Mouse (Mus musculus) stomach, adult 2 months (tissue): ENCODE data around the gene Srm. TPM values are rescaled to one million over a fixed set of nuclear protein-coding genes. Genes with fewer than 3 reads are reported as not detected.

Experiments
- polyA plus RNA-seq: library from polyadenylated mRNA; depleted of rRNA; stranded (reverse); fragments of >200 nt; gene quantifications from 2 replicates; pipeline ENCODE4 v1.2.3, GENCODE M21; 2012; rRNA removed

The Srm gene
- 40.2 and 62.2 TPM in 2 replicates for polyA plus RNA-seq

DNA sequence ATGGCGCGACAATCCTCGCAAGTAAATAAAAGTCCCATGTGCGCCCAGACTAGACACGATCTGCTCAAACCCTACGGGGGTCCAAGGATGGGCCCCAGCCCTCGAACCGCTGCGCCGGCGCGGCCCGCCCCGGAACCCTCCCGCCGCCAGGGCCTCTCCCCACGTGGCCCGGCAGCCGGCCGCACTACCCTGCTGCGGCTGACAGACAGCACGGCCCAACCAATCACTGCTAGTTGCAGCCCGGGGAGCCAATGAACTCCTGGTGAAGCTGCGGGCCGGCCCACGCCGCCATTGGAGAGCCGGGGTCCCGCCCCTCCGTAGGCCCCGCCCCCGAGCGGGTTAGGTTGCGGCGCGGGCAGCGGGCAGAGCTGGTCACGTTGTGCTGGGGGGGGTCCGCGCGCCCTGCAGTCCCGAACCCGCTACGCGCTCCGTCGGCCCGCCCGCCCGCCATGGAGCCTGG is at the start of gene Srm:
Srm (plus strand) TSS at position 333 of the 460 bp plus-strand sequence.

GRCm38 (mm10) chr4:148558297-148559000 is 32.9 kb upstream of the Srm start, which contains the start of gene Exosc10:
TSS of gene Exosc10 (plus strand) at chr4:148558429.

DNA sequence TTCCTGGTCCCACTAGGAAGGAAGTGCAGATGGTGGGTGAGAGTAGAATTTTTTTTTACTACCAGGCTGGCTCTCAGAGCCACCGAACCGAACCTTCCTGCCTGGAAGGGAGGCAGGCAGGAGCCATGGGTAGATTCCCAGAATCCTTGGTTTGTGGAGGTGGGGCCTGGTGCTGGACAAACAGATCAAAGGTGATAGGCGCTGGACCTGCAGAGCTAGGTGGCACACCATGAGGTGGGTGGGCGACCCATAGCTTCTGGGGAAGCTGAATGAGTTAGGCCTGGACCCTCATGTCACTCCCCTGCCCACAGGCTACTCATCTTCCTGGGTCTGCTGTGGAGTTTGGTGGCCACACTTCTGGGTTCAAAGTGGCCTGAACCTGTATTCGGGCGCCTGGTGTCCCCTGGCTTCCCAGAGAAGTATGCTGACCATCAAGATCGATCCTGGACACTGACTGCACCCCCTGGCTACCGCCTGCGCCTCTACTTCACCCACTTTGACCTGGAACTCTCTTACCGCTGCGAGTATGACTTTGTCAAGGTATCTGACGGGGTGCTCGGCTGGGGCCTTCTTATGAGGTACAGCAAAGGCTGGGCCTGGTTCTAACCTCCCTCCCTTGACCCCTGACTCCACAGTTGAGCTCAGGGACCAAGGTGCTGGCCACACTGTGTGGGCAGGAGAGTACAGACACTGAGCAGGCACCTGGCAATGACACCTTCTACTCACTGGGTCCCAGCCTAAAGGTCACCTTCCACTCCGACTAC is 11.2 kb downstream of the Srm start, which contains the start of gene Masp2:
Masp2 (plus strand) TSS at position 198 of the 764 bp plus-strand sequence.

GRCm38 (mm10) chr4:148626623-148627185 is 35.4 kb downstream of the Srm start, which contains the start of gene Tardbp:
TSS of gene Tardbp (minus strand) at chr4:148627019.

GRCm38 (mm10) chr4:148643291-148644156 is 52.2 kb downstream of the Srm start, which contains the start of gene Gm572:
TSS of gene Gm572 (plus strand) at chr4:148643317.

Other genes with a start within 250 kb of the Srm start
- 4.9 and 5.2 TPM in 2 replicates for gene Ubiad1, start 146.7 kb upstream of the Srm start, polyA plus RNA-seq
- 8.2 and 8.6 TPM in 2 replicates for gene Mtor, start 142.9 kb upstream of the Srm start, polyA plus RNA-seq
- gene Angptl7, start 91.0 kb upstream of the Srm start, polyA plus RNA-seq, result 0.18 TPM in 2 replicates
- gene Exosc10, start 33.1 kb upstream of the Srm start, polyA plus RNA-seq, result 7.8 and 9.4 TPM in 2 replicates
- 0.31 and 0.45 TPM in 2 replicates for gene Masp2, start 11.1 kb downstream of the Srm start, polyA plus RNA-seq
- gene Tardbp, start 35.5 kb downstream of the Srm start, polyA plus RNA-seq, result 4.5 and 7.2 TPM in 2 replicates
- 0.68 and 1.2 TPM in 2 replicates for gene Gm572, start 51.8 kb downstream of the Srm start, polyA plus RNA-seq
- 33.2 and 37.8 TPM in 2 replicates for gene Casz1, start 212.9 kb downstream of the Srm start, polyA plus RNA-seq